Mouse (Mus musculus): ENCODE data around the gene Dusp1.

- TF ChIP-seq CTCF (IDR thresholded peaks at IDR 0.05; ENCODE audit: low read depth) (no peak), EP300 (IDR thresholded peaks at IDR 0.05; ENCODE audit: low read depth) (no peak)
Measured at GRCm38 (mm10) chr17:26506997-26507871, 54.7 kb downstream of the Dusp1 start.
